Mouse (Mus musculus): ENCODE measurements around the gene Cep128. TPM values are rescaled to one million over a fixed set of nuclear protein-coding genes. Genes with fewer than 3 reads are reported as not detected.

Cep128 gene
- total and polyA plus RNA-seq, 2 experiments from 2014 or later: 15.1 to 17.4 TPM

- H3K4me1 ChIP-seq (ENCODE audit: control insufficient read depth, insufficient read depth): no peaks in the 10 kb centered on the region
- no peak overlapping the region for H3K27ac ChIP-seq (ENCODE audit: low read depth)
- no peak overlapping the region for H3K9ac ChIP-seq (replicated peaks; ENCODE audit: low read depth, low read length)
- DNase-seq (ENCODE audit: low spot score) (no peak), ATAC-seq (ENCODE audit: insufficient read depth, low read depth) (no peak)
- no peak overlapping the region for H3K4me2 ChIP-seq (ENCODE audit: low read depth, low read length)
- no peaks in the 10 kb centered on the region for H3K36me3 ChIP-seq (replicated peaks; ENCODE audit: control insufficient read depth, insufficient read depth, low read length)
- no peaks in the 10 kb centered on the region for H3K9me3 ChIP-seq (replicated peaks; ENCODE audit: control insufficient read depth, low read length)
- 76% methylated on average over 4 of the region's 4 CpGs for WGBS
- H3K27me3 ChIP-seq (ENCODE audit: control insufficient read depth, insufficient read depth, low read length): no peaks in the 10 kb centered on the region
- TF ChIP-seq EP300 (IDR thresholded peaks at IDR 0.05; ENCODE audit: low read depth): no peak
- TF ChIP-seq CTCF (IDR thresholded peaks at IDR 0.05; ENCODE audit: low read depth): no peak
- no peak overlapping the region for H3K4me3 ChIP-seq (ENCODE audit: low read depth, low read length)
These were observed 56.7 kb downstream of the Cep128 start for GRCm38 (mm10) chr12:91327527-91327926.

GRCm38 (mm10) chr12:91326104-91326503 is 58.1 kb downstream of the Cep128 start:
- TF ChIP-seq CTCF (IDR thresholded peaks at IDR 0.05; ENCODE audit: low read depth) (peak; percentile 51), EP300 (IDR thresholded peaks at IDR 0.05; ENCODE audit: low read depth) (no peak)
- H3K9ac ChIP-seq (replicated peaks; ENCODE audit: low read depth, low read length): no peak overlapping the region
- no peaks in the 10 kb centered on the region for H3K4me1 ChIP-seq (ENCODE audit: control insufficient read depth, insufficient read depth)
- H3K27ac ChIP-seq (ENCODE audit: low read depth): no peak overlapping the region
- DNase-seq (ENCODE audit: low spot score): no peak
- ATAC-seq (ENCODE audit: insufficient read depth, low read depth): no peak
- H3K36me3 ChIP-seq (replicated peaks; ENCODE audit: control insufficient read depth, insufficient read depth, low read length): no peaks in the 10 kb centered on the region
- no peak overlapping the region for H3K4me2 ChIP-seq (ENCODE audit: low read depth, low read length)
- no peaks in the 10 kb centered on the region for H3K27me3 ChIP-seq (ENCODE audit: control insufficient read depth, insufficient read depth, low read length)
- no peaks in the 10 kb centered on the region for H3K9me3 ChIP-seq (replicated peaks; ENCODE audit: control insufficient read depth, low read length)
- WGBS: 65% methylated on average over 6 of the region's 6 CpGs
- H3K4me3 ChIP-seq (ENCODE audit: low read depth, low read length): no peak overlapping the region

- Histone ChIP-seq H3K9me3 (replicated peaks; ENCODE audit: control insufficient read depth, low read length) (no peaks in the 10 kb centered on the region), H3K36me3 (replicated peaks; ENCODE audit: control insufficient read depth, insufficient read depth, low read length) (no peaks in the 10 kb centered on the region), H3K4me3 (ENCODE audit: low read depth, low read length) (no peak overlapping the region), H3K27me3 (ENCODE audit: control insufficient read depth, insufficient read depth, low read length) (no peaks in the 10 kb centered on the region), H3K27ac (ENCODE audit: low read depth) (no peak overlapping the region), H3K9ac (replicated peaks; ENCODE audit: low read depth, low read length) (no peak overlapping the region), H3K4me1 (ENCODE audit: control insufficient read depth, insufficient read depth) (no peaks in the 10 kb centered on the region), H3K4me2 (ENCODE audit: low read depth, low read length) (no peak overlapping the region)
- 69% methylated on average over 7 of the region's 7 CpGs for WGBS
- DNase-seq (ENCODE audit: low spot score) (no peak), ATAC-seq (ENCODE audit: insufficient read depth, low read depth) (no peak)
- TF ChIP-seq EP300 (IDR thresholded peaks at IDR 0.05; ENCODE audit: low read depth) (no peak), CTCF (IDR thresholded peaks at IDR 0.05; ENCODE audit: low read depth) (no peak)
These were observed 69.2 kb downstream of the Cep128 start for GRCm38 (mm10) chr12:91315026-91315425.

GRCm38 (mm10) chr12:91313974-91314587 is 70.1 kb downstream of the Cep128 start:
- Histone ChIP-seq H3K27me3 (ENCODE audit: control insufficient read depth, insufficient read depth, low read length) (no peaks in the 10 kb centered on the region), H3K4me3 (ENCODE audit: low read depth, low read length) (no peak overlapping the region), H3K9ac (replicated peaks; ENCODE audit: low read depth, low read length) (no peak overlapping the region), H3K4me1 (ENCODE audit: control insufficient read depth, insufficient read depth) (no peaks in the 10 kb centered on the region), H3K4me2 (ENCODE audit: low read depth, low read length) (no peak overlapping the region), H3K27ac (ENCODE audit: low read depth) (no peak overlapping the region), H3K9me3 (replicated peaks; ENCODE audit: control insufficient read depth, low read length) (no peaks in the 10 kb centered on the region), H3K36me3 (replicated peaks; ENCODE audit: control insufficient read depth, insufficient read depth, low read length) (no peaks in the 10 kb centered on the region)
- TF ChIP-seq EP300 (IDR thresholded peaks at IDR 0.05; ENCODE audit: low read depth) (no peak), CTCF (IDR thresholded peaks at IDR 0.05; ENCODE audit: low read depth) (peak; percentile 85)
- DNase-seq (ENCODE audit: low spot score) (peak; percentile 18), ATAC-seq (ENCODE audit: insufficient read depth, low read depth) (no peak)
- WGBS: 54% methylated on average over 10 of the region's 10 CpGs

- Histone ChIP-seq H3K36me3 (replicated peaks; ENCODE audit: control insufficient read depth, insufficient read depth, low read length) (no peaks in the 10 kb centered on the region), H3K4me1 (ENCODE audit: control insufficient read depth, insufficient read depth) (no peaks in the 10 kb centered on the region), H3K9ac (replicated peaks; ENCODE audit: low read depth, low read length) (no peak overlapping the region), H3K27me3 (ENCODE audit: control insufficient read depth, insufficient read depth, low read length) (no peaks in the 10 kb centered on the region), H3K27ac (ENCODE audit: low read depth) (no peak overlapping the region), H3K9me3 (replicated peaks; ENCODE audit: control insufficient read depth, low read length) (no peaks in the 10 kb centered on the region), H3K4me2 (ENCODE audit: low read depth, low read length) (no peak overlapping the region), H3K4me3 (ENCODE audit: low read depth, low read length) (no peak overlapping the region)
- no peak for DNase-seq (ENCODE audit: low spot score)
- WGBS: 84% methylated on average over 4 of the region's 4 CpGs
- TF ChIP-seq EP300 (IDR thresholded peaks at IDR 0.05; ENCODE audit: low read depth) (no peak), CTCF (IDR thresholded peaks at IDR 0.05; ENCODE audit: low read depth) (no peak)
- no peak for ATAC-seq (ENCODE audit: insufficient read depth, low read depth)
These were observed 71.6 kb downstream of the Cep128 start for GRCm38 (mm10) chr12:91312591-91312990.

GRCm38 (mm10) chr12:91307733-91308132 is 76.5 kb downstream of the Cep128 start:
- no peak overlapping the region for H3K4me3 ChIP-seq (ENCODE audit: low read depth, low read length)
- H3K9me3 ChIP-seq (replicated peaks; ENCODE audit: control insufficient read depth, low read length): no peaks in the 10 kb centered on the region
- no peak overlapping the region for H3K9ac ChIP-seq (replicated peaks; ENCODE audit: low read depth, low read length)
- WGBS: 89% methylated on average over 3 of the region's 3 CpGs
- ATAC-seq (ENCODE audit: insufficient read depth, low read depth) (no peak), DNase-seq (ENCODE audit: low spot score) (no peak)
- H3K4me2 ChIP-seq (ENCODE audit: low read depth, low read length): no peak overlapping the region
- no peak for TF ChIP-seq CTCF (IDR thresholded peaks at IDR 0.05; ENCODE audit: low read depth)
- TF ChIP-seq EP300 (IDR thresholded peaks at IDR 0.05; ENCODE audit: low read depth): no peak
- no peak overlapping the region for H3K27ac ChIP-seq (ENCODE audit: low read depth)
- no peaks in the 10 kb centered on the region for H3K27me3 ChIP-seq (ENCODE audit: control insufficient read depth, insufficient read depth, low read length)
- no peaks in the 10 kb centered on the region for H3K36me3 ChIP-seq (replicated peaks; ENCODE audit: control insufficient read depth, insufficient read depth, low read length)
- no peaks in the 10 kb centered on the region for H3K4me1 ChIP-seq (ENCODE audit: control insufficient read depth, insufficient read depth)

All from heart, postnatal 0 days (tissue).